Mouse (Mus musculus) MEL (cell line): ENCODE data around the gene Hist1h1b. TPM values are rescaled to one million over a fixed set of nuclear protein-coding genes. Genes with fewer than 3 reads are reported as not detected.
A peak's percentile ranks its signal among the peaks of the same experiment; 100 is the strongest.
"Not testable (repeated sequence)": the region's sequence is repeated elsewhere in the genome, so short reads cannot be mapped to it uniquely, and the experiment has no call there.

Source experiments
- DNase-seq: peaks from one replicate; pipeline ENCODE4 v3.0.0; 2011; ENCODE audit warnings: low read depth, low spot score
- H3K27ac ChIP-seq: 2 replicates; pipeline ENCODE4 v1.5.1; 2012; ENCODE audit warnings: low read depth, mild to moderate bottlenecking, control low read depth, low read length, moderate library complexity; ENCODE audit not compliant: control insufficient read depth
- H3K27me3 ChIP-seq, 2 experiments: fragments of 150-350 bp in 1 of 2; sonication (generic) in 1 of 2; 2 replicates each; pipeline ENCODE4 v1.6.1; 2012; ENCODE audit warnings: low read length in 2 of 2, mild to moderate bottlenecking in 2 of 2, improper control_type of control experiment in 1 of 2, moderate library complexity in 1 of 2; ENCODE audit not compliant: insufficient read depth in 2 of 2, control insufficient read depth in 1 of 2
- H3K36me3 ChIP-seq, 2 experiments: 2 replicates each; pipeline ENCODE4 v1.6.1; 2012 to 2014; ENCODE audit warnings: low read length in 2 of 2, improper control_type of control experiment in 1 of 2, inconsistent platforms in 1 of 2, mild to moderate bottlenecking in 1 of 2; ENCODE audit not compliant: insufficient read depth in 2 of 2, control insufficient read depth in 1 of 2
- H3K4me1 ChIP-seq, 2 experiments: fragments of 150-350 bp in 1 of 2; sonication (generic) in 1 of 2; 2 replicates each; pipeline ENCODE4 v1.6.1; 2012; ENCODE audit warnings: low read length in 2 of 2, improper control_type of control experiment in 1 of 2, mild to moderate bottlenecking in 1 of 2; ENCODE audit not compliant: insufficient read depth in 2 of 2, control insufficient read depth in 1 of 2
- H3K4me3 ChIP-seq, 2 experiments: fragments of 150-350 bp in 1 of 2; sonication (generic) in 1 of 2; 2 replicates each; pipeline ENCODE4 v1.5.1; 2012; ENCODE audit warnings: low read depth in 2 of 2, low read length in 2 of 2, mild to moderate bottlenecking in 2 of 2, moderate library complexity in 2 of 2, control low read depth in 1 of 2, improper control_type of control experiment in 1 of 2; ENCODE audit not compliant: control insufficient read depth in 1 of 2, insufficient read depth in 1 of 2
- H3K79me2 ChIP-seq: 2 replicates; pipeline ENCODE4 v1.6.1; 2012; ENCODE audit warnings: mild to moderate bottlenecking, low read length, moderate library complexity; ENCODE audit not compliant: control insufficient read depth, poor library complexity, insufficient read depth
- H3K9ac ChIP-seq: 2 replicates; pipeline ENCODE4 v1.6.1; 2012; ENCODE audit warnings: low read depth, mild to moderate bottlenecking, control low read depth, low read length, moderate library complexity; ENCODE audit not compliant: control insufficient read depth, poor library complexity, severe bottlenecking
- H3K9me3 ChIP-seq: fragments of 150-350 bp; sonication (generic); replicated peaks from 2 replicates; pipeline ENCODE4 v1.6.1; 2012; ENCODE audit warnings: mild to moderate bottlenecking, low read length, improper control_type of control experiment, moderate library complexity; ENCODE audit not compliant: insufficient read depth
- CHD1 ChIP-seq: IDR thresholded peaks from 2 replicates; pipeline ENCODE4 v1.6.1; 2012; ENCODE audit warnings: low read depth, mild to moderate bottlenecking, inconsistent platforms, low read length, improper control_type of control experiment
- CTCF ChIP-seq, 3 experiments: IDR thresholded peaks in 2 of 3; conservative IDR thresholded peaks in 1 of 3; 2 replicates each; pipeline ENCODE4 v1.5.1; 2011 to 2012; ENCODE audit warnings: low read length in 3 of 3, low read depth in 2 of 3, mild to moderate bottlenecking in 2 of 3, improper control_type of control experiment in 1 of 3, inconsistent platforms in 1 of 3, mixed read lengths in 1 of 3, moderate library complexity in 1 of 3; ENCODE audit not compliant: control insufficient read depth in 1 of 3, insufficient read depth in 1 of 3, poor library complexity in 1 of 3, severe bottlenecking in 1 of 3
- E2F4 ChIP-seq: IDR thresholded peaks from 2 replicates; pipeline ENCODE4 v1.6.1; 2011; ENCODE audit warnings: low read depth, low read length, improper control_type of control experiment, borderline replicate concordance
- ELF1 ChIP-seq: IDR thresholded peaks from 2 replicates; pipeline ENCODE4 v1.6.1; 2014; ENCODE audit warnings: low read depth, mild to moderate bottlenecking, inconsistent platforms, low read length, improper control_type of control experiment, moderate library complexity
- ETS1 ChIP-seq: IDR thresholded peaks from 2 replicates; pipeline ENCODE4 v1.6.1; 2012; ENCODE audit warnings: low read depth, mild to moderate bottlenecking, inconsistent platforms, low read length, improper control_type of control experiment, moderate library complexity
- GABPA ChIP-seq: IDR thresholded peaks from 2 replicates; pipeline ENCODE4 v1.6.1; 2012; ENCODE audit warnings: low read depth, mild to moderate bottlenecking, inconsistent platforms, low read length, improper control_type of control experiment, moderate library complexity
- HCFC1 ChIP-seq: IDR thresholded peaks from 2 replicates; pipeline ENCODE4 v1.6.1; 2012; ENCODE audit warnings: low read depth, mild to moderate bottlenecking, inconsistent platforms, low read length, improper control_type of control experiment, moderate library complexity
- MAX ChIP-seq: IDR thresholded peaks from 2 replicates; pipeline ENCODE4 v1.6.1; 2011; ENCODE audit warnings: low read length, improper control_type of control experiment
- MXI1 ChIP-seq: IDR thresholded peaks from 2 replicates; pipeline ENCODE4 v1.6.1; 2011; ENCODE audit warnings: mild to moderate bottlenecking, low read depth, low read length, improper control_type of control experiment
- MYB ChIP-seq: IDR thresholded peaks from 2 replicates; pipeline ENCODE4 v1.6.1; 2011; ENCODE audit warnings: mild to moderate bottlenecking, low read depth, low read length, improper control_type of control experiment
- MYC ChIP-seq: IDR thresholded peaks from 2 replicates; pipeline ENCODE4 v1.6.1; 2011; ENCODE audit warnings: low read depth, mild to moderate bottlenecking, low read length, improper control_type of control experiment, moderate library complexity
- NELFE ChIP-seq: IDR thresholded peaks from 2 replicates; pipeline ENCODE4 v1.6.1; 2011; ENCODE audit warnings: low read depth, low read length, improper control_type of control experiment
- NRF1 ChIP-seq: IDR thresholded peaks from 2 replicates; pipeline ENCODE4 v1.6.1; 2014; ENCODE audit warnings: low read depth, mild to moderate bottlenecking, inconsistent platforms, low read length, improper control_type of control experiment, moderate library complexity; ENCODE audit not compliant: poor library complexity, insufficient read depth, severe bottlenecking
- POLR2A ChIP-seq, 2 experiments: IDR thresholded peaks; 2 replicates each; pipeline ENCODE4 v1.6.1; 2011 to 2012; ENCODE audit warnings: low read length in 2 of 2, mild to moderate bottlenecking in 2 of 2, control low read depth in 1 of 2, improper control_type of control experiment in 1 of 2, low read depth in 1 of 2, moderate library complexity in 1 of 2; ENCODE audit not compliant: control insufficient read depth in 1 of 2, insufficient read depth in 1 of 2, poor library complexity in 1 of 2
- POLR2AphosphoS2 ChIP-seq: IDR thresholded peaks from 2 replicates; pipeline ENCODE4 v1.6.1; 2011; ENCODE audit warnings: low read length, improper control_type of control experiment
- POLR2AphosphoS5 ChIP-seq: IDR thresholded peaks from 2 replicates; pipeline ENCODE4 v1.6.1; 2012; ENCODE audit warnings: low read depth, borderline replicate concordance, mild to moderate bottlenecking, inconsistent platforms, low read length, moderate library complexity, mixed read lengths
- RAD21 ChIP-seq: IDR thresholded peaks from 2 replicates; pipeline ENCODE4 v1.6.1; 2011; ENCODE audit warnings: mild to moderate bottlenecking, low read depth, low read length, improper control_type of control experiment
- SMC3 ChIP-seq: IDR thresholded peaks from 2 replicates; pipeline ENCODE4 v1.6.1; 2011; ENCODE audit warnings: low read depth, low read length, improper control_type of control experiment
- TAL1 ChIP-seq: IDR thresholded peaks from 2 replicates; pipeline ENCODE4 v1.6.1; 2012; ENCODE audit warnings: mild to moderate bottlenecking, inconsistent platforms, low read length, moderate library complexity, mixed read lengths
- ZNF384 ChIP-seq: IDR thresholded peaks from 2 replicates; pipeline ENCODE4 v1.6.1; 2012; ENCODE audit warnings: low read depth, mild to moderate bottlenecking, inconsistent platforms, low read length, improper control_type of control experiment
- polyA plus RNA-seq, 2 experiments: library from polyadenylated mRNA; stranded (reverse) in 1 of 2; unstranded in 1 of 2; fragments of >175 nt in 1 of 2; fragments of >200 nt in 1 of 2; gene quantifications; 2 replicates each; pipeline versions ENCODE4 v1.2.1 to v1.2.4; 2012; ENCODE audit warnings: low replicate concordance in 2 of 2, low read depth in 1 of 2; ENCODE audit not compliant: insufficient read length in 2 of 2, insufficient read depth in 1 of 2, missing spikeins in 1 of 2
- total RNA-seq: library from RNA; depleted of rRNA; stranded (reverse); fragments of 300-350 nt; gene quantifications from 2 replicates; pipeline ENCODE4 v1.2.3, GENCODE M21; 2012

The Hist1h1b gene
- total and polyA plus RNA-seq, 3 experiments: 2.9 to 1,140 TPM; not detected in 1

DNA sequence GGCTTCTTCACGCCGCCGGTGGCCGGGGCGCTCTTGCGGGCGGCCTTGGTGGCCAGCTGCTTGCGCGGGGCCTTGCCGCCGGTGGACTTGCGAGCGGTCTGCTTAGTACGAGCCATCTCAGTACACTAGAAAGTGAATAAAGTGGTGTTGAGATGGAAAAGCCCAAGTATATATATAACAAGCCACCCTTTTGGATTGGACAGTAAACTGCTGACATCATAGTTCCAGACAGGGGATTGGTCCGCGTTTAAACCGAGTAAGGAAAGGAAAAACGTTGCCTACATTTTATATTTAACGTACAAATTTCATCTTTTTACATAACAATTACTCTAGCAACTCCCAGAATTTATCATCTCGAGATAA lies 2.8 kb upstream of the Hist1h1b start, which contains the start of gene Hist1h3i:
Gene Hist1h3i (minus strand): TSS at position 116 of the 363 bp plus-strand sequence.
- TF ChIP-seq POLR2A (IDR thresholded peaks at IDR 0.05; ENCODE audit: control insufficient read depth in 1 of 2, insufficient read depth in 1 of 2, low read depth in 1 of 2, low read length in 2 of 2, poor library complexity in 1 of 2) (peak in 1 of 2 experiments; percentile 96; a peak in 1 of 4 replicates), CTCF (IDR thresholded peaks at IDR 0.05 in 2 of 3, conservative IDR thresholded peaks at IDR 0.05 in 1 of 3; ENCODE audit: control insufficient read depth in 1 of 3, insufficient read depth in 1 of 3, low read depth in 2 of 3, low read length in 3 of 3, poor library complexity in 1 of 3, severe bottlenecking in 1 of 3) (no peak), MYC (no peak), POLR2AphosphoS5 (peak; percentile 96; the same call in 1 of the 2 replicates)
- Histone ChIP-seq H3K27me3 (no peaks in the 10 kb centered on the region), H3K4me1 (no peaks in the 10 kb centered on the region), H3K9ac (peak within 1 kb of the TSS; percentile 75), H3K36me3 (peaks cover 0 to 28% of the 10 kb centered on the region in 2 experiments; a peak in 2 of 4 replicates), H3K9me3 (no peaks in the 10 kb centered on the region), H3K79me2 (peaks cover 8% of the 10 kb centered on the region; the same call in 1 of the 2 replicates), H3K27ac (peak within 1 kb of the TSS; percentile 93), H3K4me3 (peak within 1 kb of the TSS; percentile 36 to 44)
- DNase-seq: peak; percentile 94

DNA sequence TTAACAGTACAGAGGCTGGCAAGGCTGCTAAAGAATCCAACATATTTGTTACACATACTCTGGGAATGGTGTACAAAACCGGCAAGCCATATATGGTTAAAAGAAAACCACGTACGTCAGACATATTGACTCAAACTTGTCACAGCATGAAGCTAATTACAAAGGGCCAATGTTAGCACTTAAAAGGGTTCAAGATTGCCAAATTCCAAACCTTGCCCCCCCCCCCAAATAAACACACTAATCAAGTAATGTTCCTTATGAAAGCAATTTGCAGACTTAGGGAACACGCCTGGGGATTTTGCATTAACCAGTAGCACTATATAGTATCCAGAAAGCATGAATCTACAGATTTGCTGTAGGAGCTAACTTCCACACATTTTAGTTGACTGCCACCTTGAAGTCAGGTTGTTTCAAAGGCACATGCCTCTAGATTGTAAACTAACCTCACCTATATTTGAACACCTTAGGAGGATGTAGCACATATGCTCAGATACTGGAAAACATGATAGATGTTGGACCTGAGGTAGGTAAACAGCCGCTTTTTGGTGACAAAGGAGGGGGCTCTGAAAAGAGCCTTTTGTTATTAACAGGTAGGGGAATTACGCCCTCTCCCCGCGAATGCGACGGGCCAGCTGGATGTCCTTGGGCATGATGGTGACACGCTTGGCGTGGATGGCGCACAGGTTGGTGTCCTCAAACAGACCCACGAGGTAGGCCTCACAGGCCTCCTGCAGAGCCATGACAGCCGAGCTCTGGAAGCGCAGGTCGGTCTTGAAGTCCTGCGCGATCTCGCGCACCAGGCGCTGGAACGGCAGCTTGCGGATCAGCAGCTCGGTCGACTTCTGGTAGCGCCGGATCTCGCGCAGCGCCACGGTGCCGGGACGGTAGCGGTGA lies 2.2 kb upstream of the Hist1h1b start:
- not testable (repeated sequence) for H3K9me3 ChIP-seq, H3K79me2 ChIP-seq
- Histone ChIP-seq H3K36me3 (peaks cover 0 to 28% of the 10 kb centered on the region in 2 experiments; a peak in 2 of 4 replicates), H3K27ac (peak overlapping the region; percentile 93)
- TF ChIP-seq POLR2AphosphoS5 (peak; percentile 93; the same call in 1 of the 2 replicates), POLR2A (IDR thresholded peaks at IDR 0.05; ENCODE audit: control insufficient read depth in 1 of 2, insufficient read depth in 1 of 2, low read depth in 1 of 2, low read length in 2 of 2, poor library complexity in 1 of 2) (peak in 1 of 2 experiments; percentile 98; a peak in 2 of 4 replicates)
- TF ChIP-seq, all 39 proteins: peak for 2; not testable (repeated sequence) for 37
- H3K4me1 ChIP-seq, H3K27me3 ChIP-seq: not testable (repeated sequence)
- peak; percentile 93 for DNase-seq
- peak overlapping the region; percentile 75 for H3K9ac ChIP-seq
- H3K4me3 ChIP-seq: peak overlapping the region in 1 of 2 experiments; percentile 44; a peak in 2 of 4 replicates

DNA sequence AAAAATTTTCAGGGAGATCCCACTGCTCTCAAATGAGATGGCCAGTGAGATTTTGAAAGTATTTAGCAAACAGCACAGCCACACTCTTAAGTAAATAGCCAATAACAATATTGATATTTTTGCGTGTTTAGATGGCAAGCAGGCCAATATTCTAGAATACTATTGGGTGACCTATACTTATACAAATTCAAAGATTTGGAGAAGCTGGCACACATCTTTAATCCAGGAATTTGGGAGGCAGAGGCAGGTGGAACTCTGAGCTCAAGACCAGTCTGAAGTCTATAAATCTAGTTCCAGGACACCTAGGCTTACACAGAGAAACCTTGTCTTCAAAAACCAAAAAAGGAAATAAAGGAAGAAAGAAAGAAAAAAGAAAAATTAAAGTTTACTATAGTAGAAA lies 1.2 kb upstream of the Hist1h1b start:
- DNase-seq: peak; percentile 56
- TF ChIP-seq ZNF384: no peak
- no peak for TF ChIP-seq MYC
- no peak for TF ChIP-seq CHD1
- TF ChIP-seq HCFC1: no peak
- TF ChIP-seq CTCF (IDR thresholded peaks at IDR 0.05 in 2 of 3, conservative IDR thresholded peaks at IDR 0.05 in 1 of 3; ENCODE audit: control insufficient read depth in 1 of 3, insufficient read depth in 1 of 3, low read depth in 2 of 3, low read length in 3 of 3, poor library complexity in 1 of 3, severe bottlenecking in 1 of 3): no peak
- no peak for TF ChIP-seq GABPA
- TF ChIP-seq RAD21: no peak
- no peak for TF ChIP-seq ETS1
- TF ChIP-seq POLR2AphosphoS5: no peak
- no peak for TF ChIP-seq E2F4
- no peak for TF ChIP-seq NELFE
- no peak for TF ChIP-seq ELF1
- TF ChIP-seq SMC3: no peak
- TF ChIP-seq MAX: no peak
- no peak for TF ChIP-seq POLR2AphosphoS2
- TF ChIP-seq NRF1: no peak
- TF ChIP-seq MYB: no peak
- no peak for TF ChIP-seq TAL1
- TF ChIP-seq MXI1: no peak
- no peak overlapping the region; a peak in 1 of 4 replicates for H3K4me3 ChIP-seq
- no peaks in the 10 kb centered on the region for H3K27me3 ChIP-seq
- peaks cover 8% of the 10 kb centered on the region; the same call in 1 of the 2 replicates for H3K79me2 ChIP-seq
- peak overlapping the region; percentile 71 for H3K27ac ChIP-seq
- H3K9ac ChIP-seq: peak overlapping the region; percentile 75
- H3K36me3 ChIP-seq: peaks cover 0 to 34% of the 10 kb centered on the region in 2 experiments; a peak in 2 of 4 replicates
- H3K9me3 ChIP-seq: no peaks in the 10 kb centered on the region
- peaks cover 0 to 9% of the 10 kb centered on the region in 2 experiments; a peak in 2 of 4 replicates for H3K4me1 ChIP-seq
